Comparison of ENCODE assay signal across 24 mouse cellular contexts in the genomic region with DNA sequence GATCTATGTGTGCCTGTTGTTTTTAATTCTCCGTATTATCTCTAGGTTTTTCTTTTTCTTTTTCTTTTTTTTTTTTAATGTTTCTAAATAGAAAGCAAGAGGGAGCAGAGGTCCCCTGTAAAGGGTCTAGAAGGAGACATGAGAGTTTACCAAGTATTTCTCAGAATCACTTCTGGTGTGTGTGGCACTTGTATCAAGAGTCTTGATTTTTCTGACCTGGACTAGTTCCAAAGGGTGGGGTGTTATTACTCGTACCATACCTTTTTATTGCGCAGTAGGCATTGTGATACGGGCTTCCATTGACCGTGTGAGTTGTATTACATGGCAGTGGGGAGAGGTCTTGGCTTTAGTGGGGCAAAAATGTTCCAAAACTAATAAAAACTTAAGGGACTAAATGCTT.
DNase-seq lines count a peak whose midpoint lies in the region; ATAC-seq and TF ChIP-seq lines count a peak whose summit lies in the region.
"Had no signal": no experiment of that assay in that cellular context is flagged by ENCODE, and none has a peak within 500 bp of the region (broad histone marks: within the 10 kb centered on the region; RNA-seq: fewer than 3 reads in every experiment).

No protein-coding gene starts in this region.

- no peak for DNase-seq in lung, adult 2 months
- peak; percentile 25 for DNase-seq in large intestine, adult 2 months (ENCODE audit: low read depth, low spot score)
- DNase-seq in lung, postnatal 14 days, result peak; percentile 2
- peak; percentile 68 for DNase-seq in lung, postnatal 36 days
- no peak for DNase-seq in urinary bladder, postnatal 10 days (ENCODE audit: low spot score)
- DNase-seq in testis, postnatal 10 days (ENCODE audit: low spot score), result no peak
- DNase-seq: adrenal gland, adult 8-10 months; adrenal gland, postnatal 14 days; adrenal gland, postnatal 36 days; B cell, adult 2 months; cerebellum, adult 11-12 months; cerebellum, adult 2 months; cerebellum, adult 9-10 months; cerebellum, postnatal 10 days; cerebellum, postnatal 25 days had no signal

- H3K9me3 ChIP-seq in lung, embryonic 16.5 days (ENCODE audit: control insufficient read depth, low read length), result no peaks in the 10 kb centered on the region
- H3K9me3 ChIP-seq: embryonic facial prominence, embryonic 10.5 days; embryonic facial prominence, embryonic 12.5 days; forebrain, embryonic 13.5 days; G1E had no signal

- no peak overlapping the region for H3K4me2 ChIP-seq in lung, embryonic 16.5 days (ENCODE audit: low read depth, low read length)
- H3K4me2 ChIP-seq: embryonic facial prominence, embryonic 12.5 days; forebrain, embryonic 13.5 days had no signal

- no peaks in the 10 kb centered on the region for H3K27me3 ChIP-seq in lung, embryonic 16.5 days (ENCODE audit: control insufficient read depth, insufficient read depth, low read depth, low read length)
- H3K27me3 ChIP-seq: CH12.LX; embryonic facial prominence, embryonic 12.5 days; forebrain, embryonic 13.5 days had no signal

- no peak overlapping the region for H3K4me3 ChIP-seq in lung, embryonic 16.5 days (ENCODE audit: low read length)
- no peak overlapping the region for H3K4me3 ChIP-seq in lung, adult 2 months (replicated peaks; ENCODE audit: extremely low read depth, low read depth, low read length)
- H3K4me3 ChIP-seq: embryonic facial prominence, embryonic 10.5 days; embryonic facial prominence, embryonic 12.5 days; forebrain, embryonic 13.5 days had no signal

- 0 out of 2 replicates have a peak, but pooled peaks have one; percentile 43 for ATAC-seq in lung, embryonic 16.5 days (ENCODE audit: low read depth)
- ATAC-seq: activated CD4-positive, CD25-positive, alpha-beta regulatory T cell, adult 4 months; CD4-positive, CD25-positive, alpha-beta regulatory T cell, adult 4 months; forebrain, embryonic 13.5 days; Patski had no signal

- no peak overlapping the region for H3K27ac ChIP-seq in lung, embryonic 16.5 days (ENCODE audit: low read length)
- H3K27ac ChIP-seq: embryonic facial prominence, embryonic 10.5 days; embryonic facial prominence, embryonic 12.5 days; forebrain, embryonic 13.5 days had no signal

- 74% methylated on average over 5 of the region's 5 CpGs for WGBS in lung, embryonic 16.5 days
- 67% methylated on average over 5 of the region's 5 CpGs for WGBS in lung, adult 2 months
- 43% methylated on average over 5 of the region's 5 CpGs for WGBS in large intestine, adult 2 months

- TF ChIP-seq POLR2A in lung, adult 2 months (IDR thresholded peaks at IDR 0.05; ENCODE audit: borderline replicate concordance, extremely low read depth, low read depth, low read length), result no peak

- no peaks in the 10 kb centered on the region for H3K4me1 ChIP-seq in lung, embryonic 16.5 days (replicated peaks; ENCODE audit: control insufficient read depth, insufficient read depth, low read length)
- no peaks in the 10 kb centered on the region for H3K4me1 ChIP-seq in lung, adult 2 months (ENCODE audit: control insufficient read depth, insufficient read depth, low read length)
- H3K4me1 ChIP-seq: embryonic facial prominence, embryonic 10.5 days; embryonic facial prominence, embryonic 12.5 days; forebrain, embryonic 13.5 days had no signal

- H3K36me3 ChIP-seq in lung, embryonic 16.5 days (ENCODE audit: control insufficient read depth, insufficient read depth, low read length), result no peaks in the 10 kb centered on the region
- H3K36me3 ChIP-seq: embryonic facial prominence, embryonic 10.5 days; embryonic facial prominence, embryonic 12.5 days; G1E had no signal

- no peak for TF ChIP-seq CTCF in lung, adult 2 months (IDR thresholded peaks at IDR 0.05; ENCODE audit: insufficient read depth, low read length)

- H3K9ac ChIP-seq in lung, embryonic 16.5 days (ENCODE audit: low read length), result no peak overlapping the region
- H3K9ac ChIP-seq: embryonic facial prominence, embryonic 12.5 days; forebrain, embryonic 13.5 days had no signal

Comparison
In these comparisons a context has a peak if more than half of its experiments do, and no peak if none do; other contexts are left out.
1. DNase-seq: peak in large intestine, adult 2 months (single experiment), lung, postnatal 14 days (single experiment) and lung, postnatal 36 days (single experiment); none in lung, adult 2 months (single experiment), urinary bladder, postnatal 10 days (single experiment) and testis, postnatal 10 days (single experiment).